8 mouse cellular contexts compared by ENCODE assay signal in the genomic region with DNA sequence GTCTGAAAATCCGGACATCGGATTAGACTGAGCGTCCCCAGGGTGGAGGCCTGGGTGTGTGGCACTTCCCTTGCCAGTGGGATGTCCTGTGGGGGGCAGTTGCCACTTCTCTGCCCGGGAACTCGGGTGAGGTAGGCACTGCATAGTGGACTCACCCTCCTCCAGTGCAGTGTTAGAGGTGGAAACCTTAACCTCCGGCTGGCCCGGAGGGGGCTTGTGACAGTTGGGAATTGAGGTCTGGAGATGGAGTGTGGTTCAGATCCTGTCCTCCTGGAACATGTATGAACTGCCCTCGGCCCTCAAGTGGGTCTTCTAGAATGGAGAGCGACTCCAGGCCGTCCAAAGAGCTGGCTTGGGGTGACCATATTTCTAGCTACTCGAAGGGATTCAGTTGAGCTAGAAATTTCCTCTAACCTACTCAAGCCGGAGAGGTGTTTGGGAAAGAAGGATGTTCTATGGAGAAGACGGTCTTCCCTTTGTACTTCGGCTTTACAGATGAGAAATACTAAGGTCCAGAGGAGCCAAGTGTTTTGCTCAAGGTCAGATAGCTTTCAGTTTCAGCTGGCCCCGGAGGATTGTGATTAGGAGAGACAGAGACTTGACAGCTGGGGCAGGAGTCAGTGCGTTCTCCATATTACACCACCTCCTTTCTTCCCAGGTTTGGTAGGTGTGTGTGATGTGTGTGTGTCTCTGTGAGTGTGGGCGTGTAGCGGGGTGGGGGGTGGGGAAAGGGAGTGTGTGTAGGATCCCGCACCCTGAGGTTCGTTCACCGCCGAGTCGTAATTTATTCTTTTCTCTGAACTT. TPM values are rescaled to one million over a fixed set of nuclear protein-coding genes. Genes with fewer than 3 reads are reported as not detected.
DNase-seq lines count a peak whose midpoint lies in the region; ATAC-seq and TF ChIP-seq lines count a peak whose summit lies in the region.

No protein-coding gene starts in this region.

- DNase-seq in retina, postnatal 1 day = peak; percentile 46
- no peak for DNase-seq in retina, embryonic 14.5 days (ENCODE audit: low spot score)
- DNase-seq in lung, postnatal 25 days (ENCODE audit: low spot score) = peak; percentile 77
- no peak for DNase-seq in urinary bladder, adult 2 months (ENCODE audit: low spot score)
- no peak for DNase-seq in gastrocnemius, postnatal 10 days
- DNase-seq in layer of hippocampus, adult 18-20 months (ENCODE audit: low spot score in 2 of 2) = no peak

- TF ChIP-seq CTCF in embryonic fibroblast, embryonic 13.5 days (IDR thresholded peaks at IDR 0.05; ENCODE audit: borderline replicate concordance, insufficient read depth, low read length) = no peak
- TF ChIP-seq CTCF in intestine, postnatal 0 days (IDR thresholded peaks at IDR 0.05; ENCODE audit: low read depth) = 0 out of 2 replicates have a peak, but pooled peaks have one; percentile 10

- H3K27me3 ChIP-seq in intestine, postnatal 0 days (replicated peaks; ENCODE audit: control insufficient read depth, insufficient read depth, low read length) = no peaks in the 10 kb centered on the region

- peak overlapping the region; percentile 28 for H3K4me3 ChIP-seq in embryonic fibroblast, embryonic 13.5 days (ENCODE audit: insufficient read depth, low read length)
- peak overlapping the region; percentile 75 for H3K4me3 ChIP-seq in intestine, postnatal 0 days (ENCODE audit: low read depth, low read length)

- TF ChIP-seq POLR2A in embryonic fibroblast, embryonic 13.5 days (IDR thresholded peaks at IDR 0.05; ENCODE audit: low read depth, low read length) = peak; percentile 62

- 0 out of 2 replicates have a peak, but pooled peaks cover 1% of the 10 kb centered on the region for H3K4me1 ChIP-seq in embryonic fibroblast, embryonic 13.5 days (ENCODE audit: control insufficient read depth, insufficient read depth, low read length)
- peaks cover 32% of the 10 kb centered on the region for H3K4me1 ChIP-seq in intestine, postnatal 0 days (replicated peaks; ENCODE audit: control insufficient read depth, insufficient read depth, low read length)

- 3% methylated on average over 23 of the region's 23 CpGs for WGBS in intestine, postnatal 0 days

- H3K9me3 ChIP-seq in intestine, postnatal 0 days (ENCODE audit: control insufficient read depth) = no peaks in the 10 kb centered on the region

- ATAC-seq in intestine, postnatal 0 days = peak; percentile 20

- H3K27ac ChIP-seq in embryonic fibroblast, embryonic 13.5 days (ENCODE audit: insufficient read depth, low read length) = peak overlapping the region; percentile 86
- peak overlapping the region; percentile 88 for H3K27ac ChIP-seq in intestine, postnatal 0 days (ENCODE audit: low read depth, low read length)

- peak overlapping the region; percentile 80 for H3K9ac ChIP-seq in intestine, postnatal 0 days (ENCODE audit: low read depth, low read length)

- H3K36me3 ChIP-seq in intestine, postnatal 0 days (ENCODE audit: control insufficient read depth, insufficient read depth) = no peaks in the 10 kb centered on the region

- H3K4me2 ChIP-seq in intestine, postnatal 0 days (replicated peaks; ENCODE audit: low read depth) = peak overlapping the region; percentile 96

RNA-seq across cellular contexts. Expression of a gene that starts 9.2 kb away (rescaled TPM):
- 26.8 and 28.2 TPM in 2 replicates for polyA plus RNA-seq in embryonic fibroblast, embryonic 13.5 days (2011; ENCODE audit: insufficient read length, low read depth, missing spikeins)
- polyA plus RNA-seq in intestine, postnatal 0 days (2015; fragmentation: Nextera tagmentation; extraction: Ambion mirVana) = 22.2 and 22.4 TPM in 2 replicates
- polyA plus RNA-seq in urinary bladder, adult 2 months (2012; rRNA removed) = 8.5 and 13.7 TPM in 2 replicates
- 10 to 100 TPM; 22.6 to 31.5 TPM for total RNA-seq in gastrocnemius, postnatal 10 days (2021)
- total RNA-seq in layer of hippocampus, adult 18-20 months (2021) = 10 to 100 TPM; 18.3 to 26.6 TPM

RNA-seq across cellular contexts. Expression of a gene that starts 29.2 kb away (rescaled TPM):
- 7.4 and 11.8 TPM in 2 replicates for polyA plus RNA-seq in embryonic fibroblast, embryonic 13.5 days (2011; ENCODE audit: insufficient read length, low read depth, missing spikeins)
- polyA plus RNA-seq in intestine, postnatal 0 days (2015; fragmentation: Nextera tagmentation; extraction: Ambion mirVana) = 4.0 and 4.5 TPM in 2 replicates
- polyA plus RNA-seq in urinary bladder, adult 2 months (2012; rRNA removed) = 2.7 and 3.8 TPM in 2 replicates
- 1 to 10 TPM; 2.3 to 3.5 TPM for total RNA-seq in gastrocnemius, postnatal 10 days (2021)
- total RNA-seq in layer of hippocampus, adult 18-20 months (2021) = under 1 TPM; 0.36 to 0.79 TPM

RNA-seq across cellular contexts. Expression of a gene that starts 46.0 kb away (rescaled TPM):
- not detected in 2 replicates for polyA plus RNA-seq in embryonic fibroblast, embryonic 13.5 days (2011; ENCODE audit: insufficient read length, low read depth, missing spikeins)
- polyA plus RNA-seq in intestine, postnatal 0 days (2015; fragmentation: Nextera tagmentation; extraction: Ambion mirVana) = 0.61 and 0.80 TPM in 2 replicates
- 0.55 and 0.87 TPM in 2 replicates for polyA plus RNA-seq in urinary bladder, adult 2 months (2012; rRNA removed)
- not detected for total RNA-seq in gastrocnemius, postnatal 10 days (2021)
- 1 to 10 TPM in 1 of 2 experiments, under 1 TPM in 1; 0.52 to 1.2 TPM for total RNA-seq in layer of hippocampus, adult 18-20 months (2021)

Comparison
In these comparisons a context has a peak if more than half of its experiments do, and no peak if none do; other contexts are left out.
1. DNase-seq: peak in retina, postnatal 1 day (single experiment) and lung, postnatal 25 days (single experiment); none in retina, embryonic 14.5 days (single experiment), urinary bladder, adult 2 months (single experiment), gastrocnemius, postnatal 10 days (single experiment) and layer of hippocampus, adult 18-20 months (0 of 2).